Mouse (Mus musculus) embryo, embryonic 9.5 days (tissue): Measurements from ENCODE around the gene Pdcd10.

ENCODE experiments used
- DNase-seq: peaks from one replicate; pipeline ENCODE4 v3.0.0-alpha.2; 2017; ENCODE audit errors: extremely low spot score

The Pdcd10 gene

GRCm38 (mm10) chr3:75474657-75475056 is 82.0 kb downstream of the Pdcd10 start:
- DNase-seq: no peak

DNA sequence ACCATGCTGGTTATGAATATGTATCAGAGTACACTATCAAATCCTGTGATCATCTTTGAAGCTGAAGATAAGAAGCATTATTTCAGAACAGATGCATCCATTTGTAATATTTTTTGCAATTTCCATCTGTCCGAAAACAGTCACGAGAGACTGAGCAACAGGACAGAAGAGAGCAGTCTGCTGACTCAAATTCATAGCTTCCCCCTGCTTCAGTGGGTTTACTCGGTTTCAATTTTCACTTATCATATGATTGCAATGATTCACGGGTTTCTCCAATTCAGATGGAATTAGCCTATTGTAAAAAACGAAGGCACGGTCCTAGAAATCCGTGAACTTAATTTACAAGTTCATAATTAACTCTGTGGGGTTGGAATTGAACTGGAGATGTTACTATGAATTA is 88.5 kb downstream of the Pdcd10 start:
- DNase-seq: no peak
